Mouse (Mus musculus): ENCODE data around the gene Gm15128.
"Not testable (repeated sequence)": the region's sequence is repeated elsewhere in the genome, so short reads cannot be mapped to it uniquely, and the experiment has no call there.

The Gm15128 gene

GRCm38 (mm10) chrX:147765691-147766090 lies at the start of gene Gm15128:
Gene Gm15128, plus strand, starts transcription at chrX:147765991.
- not testable (repeated sequence) for DNase-seq
